Mouse (Mus musculus) CH12.LX (cell line): ENCODE measurements around the gene Iqcf5. TPM values are rescaled to one million over a fixed set of nuclear protein-coding genes. Genes with fewer than 3 reads are reported as not detected.

ENCODE experiments used
- DNase-seq: peaks from one replicate; pipeline ENCODE4 v3.0.0-alpha.2; 2013; ENCODE audit errors: extremely low read depth
- H3K27ac ChIP-seq: 2 replicates; pipeline ENCODE4 v1.5.1; 2012; ENCODE audit warnings: low read depth, mild to moderate bottlenecking, control low read depth, moderate library complexity; ENCODE audit not compliant: insufficient read depth
- H3K27me3 ChIP-seq: replicated peaks from 2 replicates; pipeline ENCODE3; 2012; ENCODE audit warnings: inconsistent platforms
- H3K36me3 ChIP-seq, 2 experiments: replicated peaks in 1 of 2; 2 replicates each; pipeline versions ENCODE3 to v1.6.1; 2012; ENCODE audit warnings: inconsistent platforms in 1 of 2, low read length in 1 of 2, mild to moderate bottlenecking in 1 of 2, mixed read lengths in 1 of 2, moderate library complexity in 1 of 2; ENCODE audit not compliant: control insufficient read depth in 1 of 2, insufficient read depth in 1 of 2
- H3K4me1 ChIP-seq, 2 experiments: 2 replicates each; pipeline ENCODE4 v1.6.1; 2012; ENCODE audit warnings: inconsistent platforms in 1 of 2, moderate library complexity in 1 of 2; ENCODE audit not compliant: insufficient read depth in 2 of 2, control insufficient read depth in 1 of 2
- H3K4me2 ChIP-seq: 2 replicates; pipeline ENCODE4 v1.6.1; 2012; ENCODE audit warnings: low read depth, mild to moderate bottlenecking, control low read depth; ENCODE audit not compliant: poor library complexity, insufficient read depth, severe bottlenecking
- H3K4me3 ChIP-seq, 3 experiments: fragments of 150-350 bp in 1 of 3; sonication (generic) in 1 of 3; replicated peaks in 1 of 3; 2 replicates each; pipeline versions ENCODE3 to v1.5.1; 2011 to 2012; ENCODE audit warnings: low read depth in 2 of 3, low read length in 2 of 3, mild to moderate bottlenecking in 2 of 3, moderate library complexity in 2 of 3, control low read depth in 1 of 3, improper control_type of control experiment in 1 of 3, inconsistent platforms in 1 of 3, mixed read lengths in 1 of 3; ENCODE audit not compliant: poor library complexity in 1 of 3
- H3K79me2 ChIP-seq: replicated peaks from 2 replicates; pipeline ENCODE4 v1.6.1; 2012; ENCODE audit warnings: mild to moderate bottlenecking, moderate library complexity; ENCODE audit not compliant: control insufficient read depth, poor library complexity, insufficient read depth, severe bottlenecking; ENCODE audit errors: extremely low read depth
- H3K9ac ChIP-seq: 2 replicates; pipeline ENCODE4 v1.6.1; 2012; ENCODE audit warnings: low read depth, mild to moderate bottlenecking, control low read depth, moderate library complexity; ENCODE audit not compliant: insufficient read depth
- H3K9me3 ChIP-seq: replicated peaks from 2 replicates; pipeline ENCODE3; 2012; ENCODE audit warnings: low read length, inconsistent platforms, mixed read lengths
- BHLHE40 ChIP-seq: IDR thresholded peaks from 2 replicates; pipeline ENCODE4 v1.6.1; 2011; ENCODE audit warnings: mild to moderate bottlenecking, low read depth, low read length, improper control_type of control experiment
- CHD1 ChIP-seq: IDR thresholded peaks from 2 replicates; pipeline ENCODE4 v1.6.1; 2012; ENCODE audit warnings: low read depth, low read length, improper control_type of control experiment, inconsistent platforms
- CTCF ChIP-seq, 2 experiments: IDR thresholded peaks in 1 of 2; conservative IDR thresholded peaks in 1 of 2; 2 replicates each; pipeline ENCODE4 v1.5.1; 2011 to 2012; ENCODE audit warnings: low read depth in 2 of 2, low read length in 2 of 2, improper control_type of control experiment in 1 of 2, inconsistent platforms in 1 of 2, mild to moderate bottlenecking in 1 of 2, moderate library complexity in 1 of 2
- E2F4 ChIP-seq: IDR thresholded peaks from 2 replicates; pipeline ENCODE4 v1.6.1; 2011; ENCODE audit warnings: low read depth, low read length, improper control_type of control experiment; ENCODE audit not compliant: insufficient replicate concordance
- GABPA ChIP-seq: IDR thresholded peaks from 2 replicates; pipeline ENCODE4 v1.6.1; 2012; ENCODE audit warnings: low read depth, low read length, improper control_type of control experiment, inconsistent platforms; ENCODE audit not compliant: insufficient replicate concordance
- IRF4 ChIP-seq: IDR thresholded peaks from 2 replicates; pipeline ENCODE4 v1.6.1; 2014; ENCODE audit warnings: low read depth, mild to moderate bottlenecking, inconsistent platforms, low read length, improper control_type of control experiment
- JUN ChIP-seq: IDR thresholded peaks from 2 replicates; pipeline ENCODE4 v1.6.1; 2011; ENCODE audit warnings: low read depth, mild to moderate bottlenecking, low read length, improper control_type of control experiment, moderate library complexity; ENCODE audit not compliant: insufficient read depth
- JUND ChIP-seq: conservative IDR thresholded peaks from 2 replicates; pipeline ENCODE4 v1.6.1; 2011; ENCODE audit warnings: low read depth, low read length, improper control_type of control experiment
- KAT2A ChIP-seq: IDR thresholded peaks from 2 replicates; pipeline ENCODE4 v1.6.1; 2012; ENCODE audit warnings: low read length, improper control_type of control experiment, inconsistent platforms; ENCODE audit not compliant: insufficient replicate concordance
- MAFK ChIP-seq: IDR thresholded peaks from 2 replicates; pipeline ENCODE4 v1.6.1; 2011; ENCODE audit warnings: low read length, improper control_type of control experiment; ENCODE audit not compliant: insufficient replicate concordance
- MAX ChIP-seq: IDR thresholded peaks from 2 replicates; pipeline ENCODE4 v1.6.1; 2011; ENCODE audit warnings: low read length, improper control_type of control experiment
- MEF2A ChIP-seq: IDR thresholded peaks from 2 replicates; pipeline ENCODE4 v1.6.1; 2014; ENCODE audit warnings: low read depth, mild to moderate bottlenecking, inconsistent platforms, low read length, improper control_type of control experiment, borderline replicate concordance
- MYC ChIP-seq: IDR thresholded peaks from 2 replicates; pipeline ENCODE4 v1.6.1; 2011; ENCODE audit warnings: low read depth, mild to moderate bottlenecking, improper control_type of control experiment, low read length
- POLR2AphosphoS2 ChIP-seq: IDR thresholded peaks from 2 replicates; pipeline ENCODE4 v1.6.1; 2011; ENCODE audit warnings: low read depth, low read length, improper control_type of control experiment
- RAD21 ChIP-seq: IDR thresholded peaks from 2 replicates; pipeline ENCODE4 v1.6.1; 2011; ENCODE audit warnings: low read depth, mild to moderate bottlenecking, low read length, improper control_type of control experiment, moderate library complexity
- RCOR1 ChIP-seq: conservative IDR thresholded peaks from 2 replicates; pipeline ENCODE4 v1.6.1; 2012; ENCODE audit warnings: low read depth, mild to moderate bottlenecking, inconsistent platforms, low read length, improper control_type of control experiment
- SIN3A ChIP-seq: IDR thresholded peaks from 2 replicates; pipeline ENCODE4 v1.6.1; 2012; ENCODE audit warnings: low read length, improper control_type of control experiment, inconsistent platforms
- SMC3 ChIP-seq: IDR thresholded peaks from 2 replicates; pipeline ENCODE4 v1.6.1; 2011; ENCODE audit warnings: low read depth, low read length, improper control_type of control experiment
- TCF12 ChIP-seq: IDR thresholded peaks from 2 replicates; pipeline ENCODE4 v1.6.1; 2014; ENCODE audit warnings: low read depth, mild to moderate bottlenecking, inconsistent platforms, low read length, improper control_type of control experiment
- USF1 ChIP-seq: IDR thresholded peaks from 2 replicates; pipeline ENCODE4 v1.6.1; 2014; ENCODE audit warnings: low read depth, mild to moderate bottlenecking, inconsistent platforms, low read length, improper control_type of control experiment
- ZNF384 ChIP-seq: IDR thresholded peaks from 2 replicates; pipeline ENCODE4 v1.6.1; 2012; ENCODE audit warnings: low read depth, low read length, improper control_type of control experiment, inconsistent platforms
- dilution Hi-C: fragments of 300-500 bp; cut with MboI; formaldehyde crosslinking; loops from 2 replicates; pipeline ENCODE4 v1.14.3; 2020; ENCODE audit warnings: low sequenced_read_pairs; ENCODE audit not compliant: extremely low pct_unique_long_range_greater_than_20kb, extremely low pct_ligation_motif_present
- in situ Hi-C: fragments of 300-500 bp; cut with MboI; formaldehyde crosslinking; loops from 3 replicates; pipeline ENCODE4 v1.14.3; 2019; ENCODE audit warnings: low sequenced_read_pairs, low pct_ligation_motif_present, low pct_unique_long_range_greater_than_20kb, mixed read lengths
- polyA plus RNA-seq: library from polyadenylated mRNA; unstranded; fragments of >175 nt; gene quantifications from 2 replicates; pipeline ENCODE4 v1.2.1, GENCODE M21; 2012; ENCODE audit warnings: low read depth; ENCODE audit not compliant: insufficient read length
- total RNA-seq, 2 experiments: library from RNA; depleted of rRNA; stranded (reverse); fragments of 300-350 nt in 1 of 2; fragments of >200 nt in 1 of 2; gene quantifications; 2 replicates each; pipeline ENCODE4 v1.2.3; 2012 to 2014

Gene Iqcf5
- total and polyA plus RNA-seq, 3 experiments = 0.72 to 1.8 (median 0.77) TPM

DNA sequence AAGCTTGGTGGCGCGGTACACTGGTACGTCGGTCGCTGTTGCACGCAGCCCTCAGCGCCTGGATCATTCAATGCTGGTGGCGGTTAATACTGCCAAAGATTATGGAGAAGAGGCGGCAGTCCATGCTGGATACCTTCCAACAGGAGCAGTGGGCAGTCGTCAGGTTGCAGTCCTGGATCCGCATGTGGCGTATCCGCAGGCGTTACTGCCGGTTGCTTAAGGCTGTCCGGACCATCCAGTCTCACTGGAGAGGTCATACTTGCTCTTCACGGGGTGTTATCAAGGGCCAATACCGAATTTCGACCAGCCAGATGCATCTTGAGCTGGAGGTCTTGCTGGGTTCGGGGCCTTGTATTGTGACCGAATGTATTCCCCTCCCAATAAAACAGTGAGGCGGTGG lies 12.5 kb upstream of the Iqcf5 start:
- DNase-seq = no peak
- no peaks in the 10 kb centered on the region for H3K4me1 ChIP-seq
- in situ Hi-C loops = no loop called here
- no peaks in the 10 kb centered on the region for H3K27me3 ChIP-seq
- dilution Hi-C loops = no loop called here
- H3K4me3 ChIP-seq = no peak overlapping the region
- no peaks in the 10 kb centered on the region for H3K36me3 ChIP-seq
- TF ChIP-seq MYC (no peak), MEF2A (no peak), BHLHE40 (no peak), CTCF (conservative IDR thresholded peaks at IDR 0.05 in 1 of 2, IDR thresholded peaks at IDR 0.05 in 1 of 2; ENCODE audit: low read depth in 2 of 2, low read length in 2 of 2) (no peak), RCOR1 (no peak), RAD21 (no peak)
- TF ChIP-seq, all 38 proteins: peak for 0
- Histone ChIP-seq H3K4me2 (no peak overlapping the region), H3K79me2 (no peaks in the 10 kb centered on the region), H3K27ac (no peak overlapping the region), H3K9me3 (no peaks in the 10 kb centered on the region), H3K9ac (no peak overlapping the region)

- in situ Hi-C loops = no loop called here
- Histone ChIP-seq H3K36me3 (no peaks in the 10 kb centered on the region), H3K4me3 (no peak overlapping the region), H3K27me3 (peaks cover 4% of the 10 kb centered on the region), H3K27ac (no peak overlapping the region), H3K9me3 (no peaks in the 10 kb centered on the region), H3K9ac (no peak overlapping the region), H3K79me2 (no peaks in the 10 kb centered on the region), H3K4me2 (no peak overlapping the region), H3K4me1 (no peaks in the 10 kb centered on the region)
- TF ChIP-seq MEF2A (no peak), USF1 (no peak), CHD1 (no peak), GABPA (no peak), E2F4 (no peak), SIN3A (no peak), JUND (no peak), RAD21 (no peak), SMC3 (no peak), TCF12 (no peak), MAFK (no peak), MAX (no peak), ZNF384 (no peak), JUN (no peak), POLR2AphosphoS2 (no peak), KAT2A (no peak), IRF4 (no peak)
- dilution Hi-C loops = no loop called here
- DNase-seq = no peak
These were observed 10.1 kb upstream of the Iqcf5 start for GRCm38 (mm10) chr9:106504246-106504645.
